Mouse (Mus musculus): Measurements from ENCODE around the gene Irf2bp2.

DNA sequence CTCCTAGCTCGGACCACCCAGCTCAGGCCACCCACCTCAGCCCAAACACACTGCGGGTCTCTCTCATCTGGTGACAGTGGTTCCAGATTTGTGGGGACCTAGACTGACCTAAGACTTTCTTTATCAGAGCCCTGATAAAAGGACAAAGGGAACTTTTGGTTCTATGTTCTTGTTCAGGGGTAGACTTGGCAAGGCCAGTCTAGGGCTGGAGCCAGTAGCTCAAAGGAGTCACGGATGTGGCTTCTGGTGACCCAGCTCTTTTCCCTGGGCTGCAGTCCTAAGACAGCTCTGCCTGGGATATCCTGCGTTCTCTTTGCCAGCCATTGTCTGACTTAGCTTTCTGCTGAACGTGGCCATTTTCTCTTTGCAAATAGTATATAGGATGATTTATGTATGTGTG lies 37.1 kb downstream of the Irf2bp2 start:
- TF ChIP-seq TAL1 (IDR thresholded peaks at IDR 0.05; ENCODE audit: low read length) (no peak), GATA1 (IDR thresholded peaks at IDR 0.05; ENCODE audit: low read length) (no peak)

Measured in erythroblast, embryonic 14.5 days (primary cell).